Comparison of ENCODE assay signal across 31 mouse cellular contexts in genomic region chr8:119208567-119208966, GRCm38 (mm10).
"Had no signal": no experiment of that assay in that cellular context is flagged by ENCODE, and none has a peak within 500 bp of the region (broad histone marks: within the 10 kb centered on the region; RNA-seq: fewer than 3 reads in every experiment).

No protein-coding gene starts in this region.

- H3K9ac ChIP-seq: limb, embryonic 12.5 days; limb, embryonic 13.5 days; limb, embryonic 15.5 days; liver, embryonic 12.5 days; liver, embryonic 13.5 days; liver, embryonic 14.5 days; liver, embryonic 15.5 days; liver, postnatal 0 days; lung, embryonic 14.5 days; lung, embryonic 15.5 days; midbrain, embryonic 12.5 days; midbrain, embryonic 13.5 days; midbrain, embryonic 15.5 days had no signal

- H3K9me3 ChIP-seq: limb, embryonic 15.5 days; liver, embryonic 15.5 days; lung, embryonic 15.5 days; midbrain, embryonic 15.5 days had no signal

- H3K4me1 ChIP-seq: limb, embryonic 10.5 days; limb, embryonic 12.5 days; limb, embryonic 13.5 days; limb, embryonic 15.5 days; liver, embryonic 12.5 days; liver, embryonic 13.5 days; liver, embryonic 15.5 days; lung, embryonic 15.5 days; megakaryocyte, embryonic 14.5 days; midbrain, embryonic 12.5 days; midbrain, embryonic 13.5 days; midbrain, embryonic 15.5 days had no signal

- H3K36me3 ChIP-seq: limb, embryonic 10.5 days; limb, embryonic 12.5 days; limb, embryonic 13.5 days; limb, embryonic 15.5 days; liver, embryonic 12.5 days; liver, embryonic 13.5 days; liver, embryonic 15.5 days; lung, embryonic 15.5 days; midbrain, embryonic 10.5 days; midbrain, embryonic 12.5 days; midbrain, embryonic 13.5 days; midbrain, embryonic 15.5 days had no signal

- H3K4me2 ChIP-seq: limb, embryonic 12.5 days; limb, embryonic 13.5 days; limb, embryonic 15.5 days; liver, embryonic 11.5 days; liver, embryonic 12.5 days; liver, embryonic 13.5 days; liver, embryonic 15.5 days; lung, embryonic 14.5 days; lung, embryonic 15.5 days; midbrain, embryonic 12.5 days; midbrain, embryonic 13.5 days; midbrain, embryonic 15.5 days had no signal

- H3K27me3 ChIP-seq: limb, embryonic 13.5 days; limb, embryonic 15.5 days; liver, embryonic 12.5 days; liver, embryonic 13.5 days; liver, embryonic 15.5 days; lung, embryonic 15.5 days; megakaryocyte, embryonic 14.5 days; midbrain, embryonic 12.5 days; midbrain, embryonic 13.5 days; midbrain, embryonic 15.5 days had no signal

- ATAC-seq: liver, embryonic 12.5 days; liver, postnatal 0 days; lung, postnatal 0 days; midbrain, embryonic 13.5 days; midbrain, embryonic 15.5 days; midbrain, embryonic 16.5 days had no signal

- DNase-seq: left cerebral cortex, postnatal 4 days; liver; liver, embryonic 13.5 days; liver, postnatal 0 days; lung, adult 18-20 months; lung, adult 2 months; lung, embryonic 14.5 days; lung, postnatal 10 days; lung, postnatal 14 days; lung, postnatal 36 days; lung, postnatal 4 days; midbrain, embryonic 14.5 days had no signal

- H3K4me3 ChIP-seq: left cerebral cortex, adult 2 months; limb, embryonic 10.5 days; limb, embryonic 12.5 days; limb, embryonic 13.5 days; limb, embryonic 15.5 days; liver, embryonic 12.5 days; liver, embryonic 13.5 days; liver, embryonic 15.5 days; lung, embryonic 15.5 days; megakaryocyte, embryonic 14.5 days; midbrain, embryonic 10.5 days; midbrain, embryonic 12.5 days; midbrain, embryonic 13.5 days; midbrain, embryonic 15.5 days; myocyte had no signal

- H3K27ac ChIP-seq: left cerebral cortex, adult 2 months; limb, embryonic 10.5 days; limb, embryonic 12.5 days; limb, embryonic 13.5 days; limb, embryonic 15.5 days; liver, embryonic 12.5 days; liver, embryonic 13.5 days; liver, embryonic 14.5 days; liver, embryonic 15.5 days; lung, embryonic 15.5 days; macrophage; midbrain, embryonic 10.5 days; midbrain, embryonic 12.5 days; midbrain, embryonic 13.5 days; midbrain, embryonic 15.5 days had no signal
